Mouse (Mus musculus) cerebellum, adult 11 months (tissue): ENCODE measurements around the gene Myh3.
"Not testable (repeated sequence)": the region's sequence is repeated elsewhere in the genome, so short reads cannot be mapped to it uniquely, and the experiment has no call there.

Source experiments
- DNase-seq: peaks from one replicate; pipeline ENCODE4 v3.0.0; 2022

Gene Myh3

GRCm38 (mm10) chr11:67078888-67079287 lies 788 bp downstream of the Myh3 start:
- no peak for DNase-seq

- DNase-seq: no peak
These were observed 1.6 kb downstream of the Myh3 start for GRCm38 (mm10) chr11:67079740-67080139.

GRCm38 (mm10) chr11:67080168-67080567 lies 2.1 kb downstream of the Myh3 start:
- peak; percentile 42 for DNase-seq

- DNase-seq: no peak
These were observed 3.1 kb downstream of the Myh3 start for GRCm38 (mm10) chr11:67081125-67081649.

GRCm38 (mm10) chr11:67082188-67082587 lies 4.1 kb downstream of the Myh3 start:
- DNase-seq: no peak

- DNase-seq: no peak
These were observed 4.7 kb downstream of the Myh3 start for GRCm38 (mm10) chr11:67082793-67083192.

- DNase-seq: no peak
These were observed 5.1 kb downstream of the Myh3 start for GRCm38 (mm10) chr11:67083239-67083638.

GRCm38 (mm10) chr11:67083712-67084340 lies 5.7 kb downstream of the Myh3 start:
- DNase-seq: no peak

- peak; percentile 51 for DNase-seq
These were observed 7.4 kb downstream of the Myh3 start for GRCm38 (mm10) chr11:67085489-67085888.

GRCm38 (mm10) chr11:67086467-67087164 lies 8.5 kb downstream of the Myh3 start:
- DNase-seq: no peak

GRCm38 (mm10) chr11:67087225-67087624 lies 9.1 kb downstream of the Myh3 start:
- no peak for DNase-seq

- DNase-seq: not testable (repeated sequence)
These were observed 14.3 kb downstream of the Myh3 start for GRCm38 (mm10) chr11:67092354-67092753.

GRCm38 (mm10) chr11:67093201-67093600 lies 15.1 kb downstream of the Myh3 start:
- no peak for DNase-seq

GRCm38 (mm10) chr11:67093652-67094051 lies 15.6 kb downstream of the Myh3 start:
- no peak for DNase-seq

- no peak for DNase-seq
These were observed 16.4 kb downstream of the Myh3 start for GRCm38 (mm10) chr11:67094470-67094869.

- no peak for DNase-seq
These were observed 19.6 kb downstream of the Myh3 start for GRCm38 (mm10) chr11:67097709-67098108.

GRCm38 (mm10) chr11:67098427-67098826 lies 20.3 kb downstream of the Myh3 start:
- DNase-seq: no peak

GRCm38 (mm10) chr11:67099241-67099640 lies 21.1 kb downstream of the Myh3 start:
- no peak for DNase-seq

GRCm38 (mm10) chr11:67100169-67100568 lies 22.1 kb downstream of the Myh3 start:
- DNase-seq: no peak

- peak; percentile 31 for DNase-seq
These were observed 23.6 kb downstream of the Myh3 start for GRCm38 (mm10) chr11:67101713-67102112.

- DNase-seq: no peak
These were observed 25.2 kb downstream of the Myh3 start for GRCm38 (mm10) chr11:67103256-67103655.

GRCm38 (mm10) chr11:67104242-67104641 lies 26.1 kb downstream of the Myh3 start:
- no peak for DNase-seq

- DNase-seq: no peak
These were observed 26.6 kb downstream of the Myh3 start for GRCm38 (mm10) chr11:67104714-67105113.

- no peak for DNase-seq
These were observed 27.6 kb downstream of the Myh3 start for GRCm38 (mm10) chr11:67105689-67106088.
